Mouse (Mus musculus) c-Kit-positive CD71-negative TER-119-negative erythroid progenitor cells, embryonic 14.5 days (primary cell): Measurements from ENCODE around the gene Paf1.
A peak's percentile ranks its signal among the peaks of the same experiment; 100 is the strongest.

Experiments
- DNase-seq: peaks from one replicate; pipeline ENCODE4 v3.0.0-alpha.2; 2013; ENCODE audit warnings: low read depth

Gene Paf1

GRCm38 (mm10) chr7:28392429-28393271 lies at the start of gene Paf1, which contains the start of gene Med29:
Gene Paf1 (plus strand): TSS chr7:28392951.
Gene Med29 (minus strand): TSS chr7:28392708.
- peak; percentile 97 for DNase-seq

DNA sequence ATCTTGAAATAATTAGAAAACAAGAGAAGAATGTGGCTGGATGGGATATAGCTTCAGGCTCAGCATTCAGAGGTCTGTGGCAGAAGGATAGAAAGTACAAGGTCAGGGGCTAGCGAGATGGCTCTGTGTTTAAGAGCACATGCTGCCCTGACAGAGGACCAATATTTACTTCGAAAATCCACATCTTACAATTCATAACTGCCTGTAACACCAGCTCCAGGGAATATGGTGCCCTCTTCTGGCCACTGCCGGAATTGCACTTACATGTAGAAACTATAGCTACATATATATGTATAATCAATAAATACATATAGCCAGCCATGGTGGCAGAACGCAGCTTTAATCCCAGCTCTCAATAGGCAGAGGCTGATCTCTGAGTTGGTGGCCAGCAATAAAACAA lies 48.1 kb upstream of the Paf1 start:
- DNase-seq = peak; percentile 65

DNA sequence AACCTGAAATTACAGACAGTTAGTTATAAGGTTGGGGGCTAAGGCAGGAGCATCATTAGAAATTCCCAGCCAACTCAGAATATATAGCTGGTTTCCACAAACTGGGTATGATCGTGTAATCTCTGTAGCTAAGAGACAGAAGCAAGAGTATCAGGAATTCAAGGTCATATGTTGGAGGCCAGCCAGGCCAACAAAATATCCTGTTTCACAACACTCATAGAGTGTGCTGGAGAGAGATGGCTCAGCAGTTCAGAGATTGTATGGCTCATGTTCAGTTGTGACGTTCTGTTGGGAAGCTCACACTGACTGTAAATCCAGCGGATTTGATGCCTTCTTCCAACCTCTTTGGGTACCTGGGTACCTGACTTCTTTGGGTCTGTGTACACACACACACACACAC lies 45.0 kb upstream of the Paf1 start:
- no peak for DNase-seq

GRCm38 (mm10) chr7:28348601-28349000 lies 44.1 kb upstream of the Paf1 start:
- DNase-seq = no peak

DNA sequence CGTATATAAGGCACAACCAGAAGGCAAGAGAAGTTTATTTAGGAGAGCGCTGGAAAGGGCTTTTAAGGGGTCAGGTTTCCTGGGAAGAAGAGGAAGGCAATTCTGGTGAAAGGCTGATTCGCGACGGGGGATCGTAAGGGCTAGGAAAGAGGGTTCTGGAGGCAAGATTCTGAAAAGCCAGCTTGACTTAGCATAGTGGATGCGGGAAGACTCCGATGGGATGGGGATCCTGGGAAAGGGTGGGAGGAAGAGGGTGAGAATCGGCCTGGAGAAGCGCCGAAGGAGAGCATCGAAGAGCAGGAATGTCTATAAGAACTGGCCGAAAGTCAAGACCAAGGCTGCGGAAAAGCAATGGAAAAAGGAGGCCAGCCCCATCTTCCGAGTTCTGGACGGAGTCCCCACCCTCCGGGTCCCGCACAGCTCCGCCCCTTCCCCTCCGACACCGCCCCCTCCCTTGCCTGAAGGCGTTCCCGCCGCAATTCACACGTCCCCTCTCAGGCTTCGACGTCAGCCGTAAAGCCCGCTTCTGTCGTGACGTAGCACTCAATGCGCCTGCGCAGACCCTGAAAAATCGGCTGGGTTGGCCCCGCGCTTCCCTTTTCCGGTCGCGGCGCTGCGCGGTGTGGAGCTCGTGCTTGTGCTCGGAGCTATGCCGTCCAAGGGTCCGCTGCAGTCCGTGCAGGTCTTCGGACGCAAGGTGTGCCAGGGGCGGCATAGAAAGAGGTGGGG lies 42.4 kb upstream of the Paf1 start, which contains the start of gene Rps16:
TSS of gene Rps16 (plus strand) at position 498 of the 729 bp plus-strand sequence.
- peak; percentile 97 for DNase-seq

DNA sequence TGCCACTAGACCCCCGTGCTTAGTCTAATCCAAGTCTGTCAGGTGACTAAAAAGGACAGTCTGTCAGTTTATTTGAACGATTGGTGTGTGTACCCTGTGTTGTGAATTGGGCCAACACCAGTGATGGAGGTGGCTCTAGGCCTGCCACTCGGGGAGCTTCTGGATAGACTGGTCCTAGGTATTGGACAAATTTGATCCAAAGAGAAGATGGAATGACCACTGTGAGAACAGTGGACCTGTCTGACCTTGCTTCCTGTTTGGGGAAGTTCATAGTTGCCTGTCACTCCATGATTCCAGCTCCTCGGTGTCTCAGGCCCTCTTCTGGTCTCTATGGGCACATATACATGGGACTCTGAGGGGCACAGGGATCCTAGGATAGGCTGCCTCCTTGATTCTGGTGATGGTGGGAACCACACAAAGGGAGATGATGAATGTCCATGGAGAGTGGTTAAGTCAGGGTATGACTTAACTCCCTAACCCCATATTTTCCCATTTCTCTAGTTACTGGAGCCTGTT lies 41.0 kb upstream of the Paf1 start:
- no peak for DNase-seq

DNA sequence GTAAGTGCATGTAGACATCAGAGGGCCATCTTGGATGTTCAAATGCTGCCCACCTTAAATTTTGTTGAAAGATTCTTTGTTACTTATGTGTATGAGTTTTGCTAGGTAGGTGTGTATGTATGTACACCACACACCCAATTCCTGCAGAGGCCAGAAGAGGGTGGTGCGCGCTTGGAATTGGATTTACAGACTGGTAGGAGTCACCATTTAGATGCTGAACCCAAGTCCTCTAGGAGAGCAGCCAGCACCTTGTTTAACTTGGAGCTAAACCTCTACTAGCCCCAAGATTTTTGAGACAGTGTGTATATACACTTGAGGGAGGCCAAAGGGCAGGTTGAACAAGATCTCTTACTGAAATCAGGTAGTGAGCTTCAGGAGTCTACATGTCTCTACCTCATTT lies 39.5 kb upstream of the Paf1 start:
- DNase-seq = no peak

DNA sequence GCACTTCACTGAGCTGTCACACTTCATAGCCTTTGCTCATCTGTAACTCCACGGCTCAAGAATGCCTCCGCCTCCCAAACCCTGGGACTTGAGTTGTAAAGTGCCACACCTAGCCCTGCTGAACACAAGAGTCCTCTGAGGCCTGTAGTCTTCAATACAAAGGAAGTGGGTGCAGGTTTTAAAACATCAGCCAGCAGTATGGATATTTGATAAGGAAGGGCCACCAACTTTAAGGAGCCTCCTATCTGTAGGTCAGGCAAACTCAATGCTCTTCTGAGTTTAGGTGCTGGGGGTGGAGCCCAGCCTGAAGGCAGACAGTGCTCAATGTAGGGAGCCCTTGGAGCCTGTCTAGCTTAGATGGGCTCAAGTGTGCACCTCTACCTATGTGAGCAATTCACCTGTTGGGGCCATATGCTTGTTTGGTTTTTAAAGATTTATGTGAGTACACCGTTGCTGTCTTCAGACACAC lies 38.6 kb upstream of the Paf1 start:
- DNase-seq = no peak

DNA sequence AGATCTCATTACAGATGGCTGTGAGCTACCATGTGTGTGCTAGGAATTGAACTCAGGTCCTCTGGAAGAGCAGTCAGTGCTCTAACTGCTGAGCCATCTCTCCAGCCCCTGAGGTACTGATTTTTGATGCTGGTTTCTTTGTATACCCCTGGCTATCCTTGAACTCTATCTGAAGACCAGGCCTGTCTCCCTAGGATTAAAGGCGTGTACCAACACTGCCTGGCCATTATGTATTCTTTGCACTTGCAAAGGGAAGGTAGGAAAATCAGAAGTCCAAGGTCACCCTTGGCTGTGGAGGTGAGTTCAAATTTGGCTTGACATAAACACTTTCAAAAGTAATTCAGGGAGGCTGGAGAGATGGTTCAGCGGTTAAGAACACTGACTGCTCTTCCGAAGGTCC lies 38.2 kb upstream of the Paf1 start:
- DNase-seq = no peak

DNA sequence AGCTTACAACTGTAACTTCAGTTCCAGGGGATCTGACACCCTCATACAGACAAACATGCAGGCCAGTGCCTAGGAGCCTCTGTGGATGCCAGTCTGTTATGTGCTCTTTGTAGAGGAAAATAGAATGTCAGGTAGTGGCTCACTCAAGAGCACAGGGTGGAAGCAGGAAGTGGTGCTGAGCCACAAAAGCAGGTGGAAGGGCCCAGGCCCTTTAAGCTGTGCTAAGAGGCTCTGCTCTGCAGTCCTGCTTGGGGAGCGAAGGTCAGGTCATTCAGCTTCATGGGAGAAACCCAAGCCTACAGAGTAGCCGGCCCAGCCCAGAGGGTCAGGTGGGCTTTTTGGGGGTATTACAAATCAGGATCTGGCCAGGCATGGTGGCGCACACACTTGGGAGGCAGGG lies 37.5 kb upstream of the Paf1 start:
- DNase-seq = no peak

- no peak for DNase-seq
Observed at GRCm38 (mm10) chr7:28356981-28357380, 35.8 kb upstream of the Paf1 start.

DNA sequence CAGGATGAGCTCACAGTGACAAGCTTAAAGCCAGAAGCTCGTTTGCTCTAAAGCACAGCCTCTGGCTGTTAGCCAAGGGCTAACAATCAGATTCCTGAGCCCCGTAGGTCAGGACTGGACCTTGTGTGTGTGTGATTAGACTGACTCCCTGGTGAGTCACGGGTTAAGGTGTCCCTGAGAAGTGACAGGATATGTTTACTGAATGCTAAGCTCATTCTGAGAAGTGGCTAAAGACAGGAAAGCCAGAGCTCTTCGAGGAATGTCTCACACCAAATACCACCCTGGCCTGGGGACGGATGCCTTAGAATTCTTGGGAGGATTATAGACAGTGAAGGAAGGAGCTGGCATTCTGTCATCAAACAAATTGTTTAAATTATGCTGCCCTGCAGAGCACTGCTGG lies 34.8 kb upstream of the Paf1 start:
- no peak for DNase-seq

DNA sequence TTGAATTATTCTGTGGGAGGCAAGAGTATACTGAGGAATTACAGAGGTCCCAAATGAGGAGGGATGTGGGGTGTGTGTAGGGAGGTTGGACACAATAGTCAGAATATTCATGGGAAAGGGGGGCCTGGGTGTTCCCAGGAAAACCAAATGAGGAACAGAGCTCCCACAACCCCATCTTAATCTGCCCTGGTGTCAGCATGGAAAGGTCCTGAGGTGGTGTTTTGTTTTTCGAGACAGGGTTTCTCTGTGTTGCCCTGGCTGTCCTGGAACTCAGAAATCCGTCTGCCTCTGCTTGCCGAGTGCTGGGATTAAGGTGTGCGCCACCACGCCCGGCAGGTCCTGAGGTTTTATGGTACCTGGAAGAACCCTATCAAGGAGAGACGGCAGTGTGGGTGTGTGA lies 34.3 kb upstream of the Paf1 start:
- no peak for DNase-seq

GRCm38 (mm10) chr7:28359854-28360253 lies 32.9 kb upstream of the Paf1 start:
- no peak for DNase-seq

GRCm38 (mm10) chr7:28360291-28360690 lies 32.5 kb upstream of the Paf1 start:
- no peak for DNase-seq

DNA sequence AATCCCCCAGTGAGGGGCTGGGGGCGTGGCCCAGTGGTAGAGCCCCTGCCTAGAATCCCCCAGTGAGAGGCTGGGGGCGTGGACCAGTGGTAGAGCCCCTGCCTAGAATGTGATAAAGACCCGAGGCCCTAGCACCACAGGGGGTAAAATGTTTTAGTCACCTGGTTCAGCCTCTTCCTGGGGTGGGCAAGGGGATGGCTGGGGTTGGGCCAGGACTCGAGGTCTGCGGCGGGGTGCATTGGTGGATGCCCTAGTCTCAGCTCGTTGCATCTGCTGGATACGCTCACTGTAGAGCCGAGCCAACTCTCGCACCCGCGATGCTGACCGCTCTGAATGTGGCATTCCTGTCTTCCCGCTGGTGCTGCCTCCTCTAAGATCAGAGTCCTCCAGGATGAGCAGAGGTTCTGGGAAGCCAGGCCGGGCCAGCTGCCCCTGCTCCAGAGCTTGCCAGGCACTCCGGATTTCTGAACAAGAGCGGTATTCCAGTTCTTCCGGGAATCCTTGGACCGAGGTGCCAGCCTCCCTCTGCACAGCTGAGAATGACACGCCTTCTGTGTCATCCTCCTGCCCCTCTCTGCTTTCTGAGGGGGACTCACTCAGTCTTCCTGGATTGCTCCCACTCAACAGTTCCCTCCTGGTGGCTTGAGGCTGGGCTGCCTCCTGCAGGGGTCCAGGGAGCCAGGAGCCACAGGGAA lies 31.0 kb upstream of the Paf1 start:
- no peak for DNase-seq

- no peak for DNase-seq
Observed at GRCm38 (mm10) chr7:28362441-28363060, 30.2 kb upstream of the Paf1 start.

DNA sequence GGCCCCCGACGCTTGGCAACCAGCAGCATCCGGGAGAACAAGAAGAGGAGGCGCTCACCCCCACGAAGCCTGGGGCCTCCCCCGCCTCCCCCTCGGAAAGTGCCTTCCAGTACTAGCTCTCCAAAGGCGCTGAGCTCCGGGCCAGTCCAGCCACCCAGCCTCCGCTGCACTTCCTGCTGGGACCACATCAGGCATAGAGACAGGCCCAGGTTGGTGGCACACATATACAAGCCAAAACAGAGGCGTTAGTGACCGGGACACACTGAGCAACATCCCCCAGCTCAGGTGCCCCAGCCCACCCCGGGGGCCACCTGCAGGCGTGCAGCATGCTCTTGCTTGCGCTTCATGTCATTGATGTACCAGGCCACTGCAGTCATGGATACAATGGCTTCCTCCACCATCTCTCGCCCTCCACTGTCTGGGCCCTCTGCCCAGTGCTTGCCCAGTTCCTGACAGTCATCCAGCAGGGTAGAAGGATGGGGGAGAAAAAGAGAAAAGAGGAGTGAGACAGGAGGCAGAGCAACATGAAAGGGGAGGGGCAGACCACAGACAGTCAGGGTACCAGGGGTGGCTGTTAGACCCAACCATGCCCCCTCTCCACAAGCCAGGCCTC lies 25.0 kb upstream of the Paf1 start:
- DNase-seq = no peak

- no peak for DNase-seq
Observed at GRCm38 (mm10) chr7:28368276-28368920, 24.4 kb upstream of the Paf1 start.

DNA sequence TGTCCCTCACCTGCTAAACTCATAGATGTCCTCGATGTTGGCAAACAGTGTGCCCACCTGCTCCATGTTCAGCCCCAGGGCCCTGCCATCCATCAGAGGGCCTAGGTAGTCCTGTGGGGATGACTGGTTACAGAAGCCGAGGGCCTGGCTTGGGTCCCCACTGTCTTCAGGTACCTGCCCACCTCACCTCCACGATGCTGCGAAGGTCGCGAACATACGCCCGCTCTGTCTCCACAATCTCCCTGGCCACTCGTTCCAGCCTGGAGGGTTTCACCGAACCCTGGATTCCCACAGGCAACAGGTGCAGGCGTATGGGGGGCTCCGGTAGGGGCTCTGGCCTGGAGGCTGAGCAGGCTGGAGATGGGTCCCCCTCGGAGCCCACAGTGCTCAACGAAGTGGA lies 22.7 kb upstream of the Paf1 start:
- no peak for DNase-seq

- DNase-seq = no peak
Observed at GRCm38 (mm10) chr7:28370977-28371513, 21.7 kb upstream of the Paf1 start.
